Mouse (Mus musculus) c-Kit-negative CD71-positive TER-119-positive erythroid progenitor cells, embryonic 14.5 days (primary cell): Measurements from ENCODE around the gene Adipor2.

Experiments
- DNase-seq: peaks from one replicate; pipeline ENCODE4 v3.0.0-alpha.2; 2013; ENCODE audit warnings: low read depth, low spot score

Gene Adipor2

GRCm38 (mm10) chr6:119313588-119314375, 103.7 kb downstream of the Adipor2 start:
- no peak for DNase-seq

- no peak for DNase-seq
Measured at GRCm38 (mm10) chr6:119313096-119313495, 104.4 kb downstream of the Adipor2 start.

DNA sequence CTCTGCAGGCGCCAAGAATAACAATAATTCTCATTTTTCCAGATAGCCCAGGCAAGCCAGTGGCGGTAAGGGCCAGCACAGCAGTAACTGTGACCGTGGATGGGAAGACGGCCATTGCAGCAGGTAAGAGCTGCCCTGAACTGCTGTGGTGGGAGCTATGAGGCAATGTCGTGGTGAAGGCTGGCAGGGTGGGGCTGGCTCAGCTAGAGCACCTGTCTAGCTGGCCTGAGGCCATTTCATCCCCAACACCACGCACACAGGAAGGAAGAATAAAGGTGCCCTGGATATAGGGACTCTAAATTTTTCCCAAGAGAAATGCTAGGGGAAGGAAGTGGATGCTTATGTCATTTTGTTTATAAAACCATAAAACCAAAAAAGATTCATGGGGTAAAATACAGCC, 105.1 kb downstream of the Adipor2 start:
- no peak for DNase-seq

DNA sequence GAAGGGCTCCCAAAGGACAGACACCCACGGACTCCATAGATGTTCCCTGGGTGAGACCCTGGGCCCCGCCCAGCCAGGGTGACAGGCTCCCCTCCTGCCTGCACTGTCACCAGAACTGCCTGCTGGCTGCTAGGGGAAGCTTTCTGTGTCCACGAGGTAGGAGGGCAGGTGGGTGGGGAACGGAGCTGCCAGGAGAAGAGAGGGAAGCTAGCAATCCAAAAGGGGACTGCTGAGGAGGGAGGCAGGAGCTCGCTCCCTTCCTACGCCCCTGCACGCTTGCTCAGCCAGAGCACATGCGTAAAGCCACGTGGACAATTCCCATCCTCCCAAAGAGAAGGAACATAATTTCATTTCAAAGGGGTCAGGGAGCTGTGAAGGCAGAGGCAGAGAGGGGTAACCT, 107.3 kb downstream of the Adipor2 start:
- DNase-seq = no peak

GRCm38 (mm10) chr6:119307867-119308413, 109.6 kb downstream of the Adipor2 start:
- DNase-seq = no peak

GRCm38 (mm10) chr6:119303331-119303730, 114.2 kb downstream of the Adipor2 start:
- no peak for DNase-seq
